Mouse (Mus musculus) forebrain, embryonic 10.5 days (tissue): ENCODE measurements around the gene Col1a2. TPM values are rescaled to one million over a fixed set of nuclear protein-coding genes. Genes with fewer than 3 reads are reported as not detected.
A peak's percentile ranks its signal among the peaks of the same experiment; 100 is the strongest.

Experiments used
- DNase-seq: peaks from one replicate; pipeline ENCODE4 v3.0.0-alpha.2; 2017; ENCODE audit warnings: low spot score; ENCODE audit errors: extremely low spot score
- H3K27ac ChIP-seq: fragments of 300-500 bp; sonication (generic); 2 replicates; pipeline ENCODE4 v1.5.1; 2016; ENCODE audit warnings: mild to moderate bottlenecking
- H3K27me3 ChIP-seq: fragments of 300-500 bp; sonication (generic); 2 replicates; pipeline ENCODE4 v1.6.1; 2016; ENCODE audit warnings: mild to moderate bottlenecking; ENCODE audit not compliant: poor library complexity, severe bottlenecking
- H3K36me3 ChIP-seq: fragments of 300-500 bp; sonication (generic); replicated peaks from 2 replicates; pipeline ENCODE4 v1.6.1; 2016; ENCODE audit warnings: mild to moderate bottlenecking, moderate library complexity
- H3K4me1 ChIP-seq: fragments of 300-500 bp; sonication (generic); 2 replicates; pipeline ENCODE4 v1.6.1; 2016
- H3K4me3 ChIP-seq: fragments of 300-500 bp; sonication (generic); 2 replicates; pipeline ENCODE4 v1.5.1; 2016; ENCODE audit warnings: mild to moderate bottlenecking, moderate library complexity
- H3K9me3 ChIP-seq: fragments of 300-500 bp; sonication (generic); 2 replicates; pipeline ENCODE4 v1.6.1; 2016; ENCODE audit warnings: mild to moderate bottlenecking, moderate library complexity
- WGBS: fragments of 180-500 bp; shearing (Covaris S2); methylation state at CpG from one replicate; pipeline ENCODE4 v1.1.7; 2016; 5-methylcytosine and 5-hydroxymethylcytosine counted together
- polyA plus RNA-seq: library from polyadenylated mRNA; unstranded; fragments of >200 nt; fragmentation: Nextera tagmentation; extraction: Ambion mirVana; gene quantifications from 2 replicates; pipeline ENCODE4 v1.2.1, GENCODE M21; 2016

Col1a2 gene
- polyA plus RNA-seq, 1 experiment from 2014 or later: 97.1 TPM

DNA sequence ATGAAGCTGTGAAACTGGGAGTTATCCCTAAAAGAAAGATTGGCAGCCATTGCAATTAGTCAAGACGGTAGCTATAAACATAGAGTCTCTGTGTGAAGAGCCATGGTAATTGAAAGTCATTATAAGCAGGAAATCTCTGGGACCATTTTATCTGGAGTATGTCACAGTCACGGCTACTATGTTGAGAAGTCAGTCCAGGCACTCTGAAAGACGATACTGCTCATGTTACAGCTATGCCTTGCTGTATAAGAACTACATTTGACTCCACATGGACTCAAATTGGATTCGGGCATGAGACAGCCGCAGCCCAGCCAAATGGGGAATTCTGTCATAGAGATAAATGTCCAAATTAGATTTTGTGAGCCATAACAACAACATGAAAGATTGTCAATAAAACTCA, 58.9 kb downstream of the Col1a2 start:
- WGBS: 86% methylated on average over 5 of the region's 5 CpGs
- H3K36me3 ChIP-seq: no peaks in the 10 kb centered on the region

DNA sequence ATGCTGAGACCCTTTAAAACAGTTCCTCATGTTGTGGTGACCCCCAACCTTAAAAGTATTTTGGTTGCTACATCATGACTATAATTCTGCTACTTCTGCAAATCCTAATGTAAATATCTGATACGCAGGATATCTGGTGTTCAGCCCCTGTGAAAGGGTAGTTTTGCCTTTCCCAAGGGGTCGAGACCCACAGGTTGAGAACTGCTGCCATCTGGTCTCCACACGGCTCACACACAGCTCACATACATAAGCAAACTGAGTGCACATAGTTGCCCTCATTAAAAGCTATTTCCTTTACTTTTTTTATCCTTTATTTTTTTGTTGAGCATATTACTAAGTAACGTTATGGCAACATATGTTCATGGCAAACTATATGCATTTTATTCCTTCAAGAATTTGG, 65.8 kb downstream of the Col1a2 start:
- no peak overlapping the region for H3K27ac ChIP-seq
- 0 out of 2 replicates have a peak, but pooled peaks cover 3% of the 10 kb centered on the region for H3K4me1 ChIP-seq
- H3K9me3 ChIP-seq: no peaks in the 10 kb centered on the region
- H3K4me3 ChIP-seq: no peak overlapping the region
- no peaks in the 10 kb centered on the region for H3K36me3 ChIP-seq
- no peaks in the 10 kb centered on the region for H3K27me3 ChIP-seq
- no peak for DNase-seq
- WGBS: 74% methylated on average over 4 of the region's 4 CpGs

More for the DNA sequence above, 58.9 kb downstream of the Col1a2 start:
- Histone ChIP-seq H3K27me3 (no peaks in the 10 kb centered on the region), H3K4me1 (peaks cover 20% of the 10 kb centered on the region), H3K4me3 (no peak overlapping the region), H3K9me3 (no peaks in the 10 kb centered on the region), H3K27ac (no peak overlapping the region)
- no peak for DNase-seq

DNA sequence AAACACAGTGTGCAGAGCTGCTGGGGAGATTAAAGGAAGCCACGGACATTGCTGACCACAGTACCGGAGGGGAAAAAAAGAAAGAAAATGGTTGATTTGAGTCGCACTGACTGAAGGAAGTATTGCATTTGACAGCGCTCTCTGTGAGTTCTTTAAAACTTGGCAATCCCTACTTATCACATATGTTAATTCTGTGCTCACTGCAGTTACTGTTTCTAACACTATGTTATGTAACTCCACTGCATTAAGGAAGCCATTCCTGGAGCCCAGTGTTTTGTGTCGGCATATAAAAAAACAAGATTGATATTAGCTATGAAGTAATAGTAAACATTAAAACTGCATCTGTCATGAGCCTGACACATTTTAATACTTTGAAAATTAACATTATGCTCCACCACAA, 73.1 kb downstream of the Col1a2 start:
- Histone ChIP-seq H3K27ac (no peak overlapping the region), H3K4me1 (peaks cover 11% of the 10 kb centered on the region), H3K4me3 (no peak overlapping the region), H3K9me3 (no peaks in the 10 kb centered on the region), H3K36me3 (no peaks in the 10 kb centered on the region), H3K27me3 (no peaks in the 10 kb centered on the region)
- WGBS: 88% methylated on average over 5 of the region's 5 CpGs
- DNase-seq: no peak

DNA sequence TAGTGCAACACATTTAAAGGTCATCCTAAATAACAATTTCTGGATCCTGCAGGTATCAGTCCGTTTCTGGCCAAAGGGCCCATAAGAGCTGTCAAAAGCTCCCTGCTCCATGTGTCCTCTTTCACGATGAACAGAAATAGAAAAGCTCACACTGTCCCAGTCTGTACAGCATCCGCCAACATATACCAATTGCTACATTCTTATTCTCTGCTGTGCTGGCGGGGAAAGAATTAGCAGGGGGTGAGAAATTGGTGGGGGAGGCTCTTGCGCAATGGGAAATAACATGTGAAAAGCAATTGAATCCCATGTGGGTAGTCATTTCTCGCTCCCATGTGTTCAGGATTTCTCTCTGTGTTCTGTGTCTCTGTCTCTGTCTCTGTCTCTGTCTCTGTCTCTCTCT, 73.7 kb downstream of the Col1a2 start:
- no peaks in the 10 kb centered on the region for H3K9me3 ChIP-seq
- no peak overlapping the region for H3K27ac ChIP-seq
- no peaks in the 10 kb centered on the region for H3K36me3 ChIP-seq
- no peaks in the 10 kb centered on the region for H3K27me3 ChIP-seq
- H3K4me3 ChIP-seq: no peak overlapping the region
- 90% methylated on average over 6 of the region's 6 CpGs for WGBS
- DNase-seq: no peak
- peaks cover 17% of the 10 kb centered on the region for H3K4me1 ChIP-seq

DNA sequence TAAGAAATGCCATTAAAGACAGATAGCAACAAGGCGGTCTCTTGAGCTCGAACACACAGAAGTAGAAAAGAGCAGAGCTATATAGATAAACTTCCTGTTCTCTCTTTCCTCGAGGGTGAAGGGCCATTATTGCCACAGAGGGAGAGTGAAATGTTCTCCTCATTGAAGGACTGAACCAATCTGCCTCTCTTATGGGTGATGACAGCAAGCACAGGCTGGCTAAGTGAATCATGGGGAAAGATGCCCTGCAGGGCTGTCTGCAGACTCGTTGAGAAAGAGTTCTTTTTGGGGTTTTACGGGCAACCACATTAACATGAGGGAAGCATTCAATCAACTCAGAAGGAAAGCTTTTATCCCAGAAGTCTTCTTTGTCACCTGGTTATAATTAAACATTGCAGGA, 75.0 kb downstream of the Col1a2 start:
- no peaks in the 10 kb centered on the region for H3K36me3 ChIP-seq
- H3K9me3 ChIP-seq: no peaks in the 10 kb centered on the region
- 71% methylated on average over 5 of the region's 5 CpGs for WGBS
- H3K4me3 ChIP-seq: no peak overlapping the region
- H3K4me1 ChIP-seq: peaks cover 21% of the 10 kb centered on the region
- H3K27ac ChIP-seq: no peak overlapping the region
- DNase-seq: no peak
- H3K27me3 ChIP-seq: 0 out of 2 replicates have a peak, but pooled peaks cover 4% of the 10 kb centered on the region

DNA sequence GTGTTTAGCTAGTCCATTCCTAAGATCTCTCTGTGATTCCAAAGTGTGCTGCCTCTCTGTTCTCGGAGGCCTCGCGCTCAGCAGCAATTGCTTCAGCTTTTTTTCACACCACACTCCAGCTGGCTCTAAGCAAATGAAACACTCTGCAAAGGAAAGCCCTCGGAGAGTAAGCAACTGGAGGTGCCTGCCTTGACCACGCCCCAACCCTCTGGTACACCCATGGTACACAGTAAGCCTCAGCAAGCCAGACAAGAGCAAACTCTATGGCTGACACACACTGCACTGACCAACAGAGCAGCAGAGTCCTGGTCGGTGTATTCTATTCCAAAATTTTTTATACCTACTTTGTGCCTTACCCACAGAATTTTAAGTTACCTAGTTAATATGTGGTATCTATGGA, 78.9 kb downstream of the Col1a2 start:
- peaks cover 4% of the 10 kb centered on the region; the same call in 1 of the 2 replicates for H3K27me3 ChIP-seq
- WGBS: 41% methylated on average over 6 of the region's 6 CpGs
- DNase-seq: no peak
- H3K4me3 ChIP-seq: no peak overlapping the region
- peak overlapping the region; percentile 51; the same call in 1 of the 2 replicates for H3K27ac ChIP-seq
- H3K36me3 ChIP-seq: no peaks in the 10 kb centered on the region
- H3K4me1 ChIP-seq: peaks cover 21% of the 10 kb centered on the region
- no peaks in the 10 kb centered on the region for H3K9me3 ChIP-seq

DNA sequence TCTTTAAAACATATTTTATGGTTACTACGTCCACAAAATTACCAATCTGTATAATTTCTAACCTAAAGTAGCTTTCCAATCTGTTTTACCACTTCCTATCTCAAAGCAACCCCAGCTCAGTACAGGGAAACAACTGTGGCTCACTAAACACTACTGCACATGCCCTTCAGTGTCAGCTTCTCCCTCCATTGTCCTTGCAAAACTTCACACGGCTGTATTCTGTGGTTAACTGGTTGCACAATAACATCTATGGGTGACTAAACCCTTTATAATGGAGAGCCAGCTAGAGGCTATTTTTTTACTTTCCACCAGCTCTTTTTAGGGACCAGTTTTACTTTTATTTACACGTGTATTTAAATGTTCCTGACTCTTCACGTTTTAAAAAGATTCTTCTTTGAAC, 83.3 kb downstream of the Col1a2 start:
- peaks cover 12% of the 10 kb centered on the region for H3K4me1 ChIP-seq
- H3K9me3 ChIP-seq: no peaks in the 10 kb centered on the region
- H3K4me3 ChIP-seq: no peak overlapping the region
- no peak for DNase-seq
- H3K27me3 ChIP-seq: peaks cover 4% of the 10 kb centered on the region; the same call in 1 of the 2 replicates
- no peak overlapping the region for H3K27ac ChIP-seq
- H3K36me3 ChIP-seq: no peaks in the 10 kb centered on the region
- 77% methylated on average over 4 of the region's 4 CpGs for WGBS

DNA sequence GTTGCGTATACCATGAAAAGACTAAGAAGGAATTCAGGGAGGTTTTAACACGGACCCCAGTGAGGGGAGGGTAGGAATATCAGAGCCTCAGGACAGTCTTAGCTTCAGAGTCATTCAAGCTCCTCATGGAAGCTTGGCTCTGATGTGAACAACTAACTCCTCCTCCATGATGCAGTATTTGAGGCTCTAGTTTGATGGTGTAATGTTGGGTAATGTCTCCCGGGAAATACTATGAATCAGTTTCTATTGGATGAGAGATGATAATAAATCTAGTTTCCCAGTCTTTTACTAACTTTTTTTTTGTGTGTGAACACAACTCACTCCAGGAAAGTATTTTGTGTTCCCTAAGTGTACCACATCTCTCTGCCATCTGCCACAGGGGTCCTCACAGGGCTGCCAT, 84.1 kb downstream of the Col1a2 start:
- no peak overlapping the region for H3K27ac ChIP-seq
- no peak overlapping the region for H3K4me3 ChIP-seq
- no peaks in the 10 kb centered on the region for H3K36me3 ChIP-seq
- H3K9me3 ChIP-seq: no peaks in the 10 kb centered on the region
- peaks cover 4% of the 10 kb centered on the region for H3K4me1 ChIP-seq
- no peak for DNase-seq
- 93% methylated on average over 3 of the region's 3 CpGs for WGBS
- peaks cover 4% of the 10 kb centered on the region; the same call in 1 of the 2 replicates for H3K27me3 ChIP-seq

DNA sequence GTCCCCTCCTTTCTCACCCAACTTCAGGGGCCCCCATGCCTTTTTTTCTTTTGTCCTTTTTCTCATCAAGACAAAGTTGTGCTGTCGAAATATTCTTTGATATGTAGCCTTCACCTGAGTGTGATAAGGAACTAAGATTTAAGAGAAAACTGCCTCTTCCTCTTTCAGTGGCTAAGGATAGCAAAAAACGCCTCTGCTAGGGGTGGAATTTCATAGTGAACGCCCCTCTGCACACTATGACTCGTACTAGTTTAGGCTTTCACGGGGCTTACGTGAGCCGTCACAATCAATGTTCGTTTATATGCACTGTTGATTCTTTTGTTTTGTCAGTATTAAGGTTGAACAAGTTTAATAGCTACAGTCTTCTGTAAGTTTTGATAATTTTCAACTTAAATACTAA, 85.5 kb downstream of the Col1a2 start:
- WGBS: 76% methylated on average over 8 of the region's 8 CpGs

More for the DNA sequence above, 85.5 kb downstream of the Col1a2 start:
- Histone ChIP-seq H3K4me1 (peaks cover 11% of the 10 kb centered on the region), H3K27me3 (no peaks in the 10 kb centered on the region; the same call in 1 of the 2 replicates), H3K4me3 (no peak overlapping the region), H3K36me3 (no peaks in the 10 kb centered on the region), H3K9me3 (no peaks in the 10 kb centered on the region), H3K27ac (no peak overlapping the region)
- no peak for DNase-seq

Other genes with a start within 250 kb of the Col1a2 start
- 34.5 and 34.7 TPM in 2 replicates for gene Casd1, start 96.0 kb downstream of the Col1a2 start, polyA plus RNA-seq
- 49.9 and 50.4 TPM in 2 replicates for gene Sgce, start 242.4 kb downstream of the Col1a2 start, polyA plus RNA-seq
- gene Peg10, start 242.5 kb downstream of the Col1a2 start, polyA plus RNA-seq: 11.8 and 12.9 TPM in 2 replicates